Mouse (Mus musculus) spleen, postnatal 36 days (tissue): ENCODE measurements around the gene Cep164.
"Not testable (repeated sequence)": the region's sequence is repeated elsewhere in the genome, so short reads cannot be mapped to it uniquely, and the experiment has no call there.

ENCODE experiments used
- DNase-seq, 2 experiments: peaks; one replicate each; pipeline ENCODE4 v3.0.0; 2022; ENCODE audit warnings: low spot score in 2 of 2, mixed read lengths in 1 of 2

Cep164 gene

GRCm38 (mm10) chr9:45788405-45788804 is 40.1 kb downstream of the Cep164 start:
- DNase-seq, result peak in 1 of 2 experiments; percentile 13

GRCm38 (mm10) chr9:45787547-45787946 is 40.9 kb downstream of the Cep164 start:
- peak in 1 of 2 experiments; percentile 27 for DNase-seq

DNA sequence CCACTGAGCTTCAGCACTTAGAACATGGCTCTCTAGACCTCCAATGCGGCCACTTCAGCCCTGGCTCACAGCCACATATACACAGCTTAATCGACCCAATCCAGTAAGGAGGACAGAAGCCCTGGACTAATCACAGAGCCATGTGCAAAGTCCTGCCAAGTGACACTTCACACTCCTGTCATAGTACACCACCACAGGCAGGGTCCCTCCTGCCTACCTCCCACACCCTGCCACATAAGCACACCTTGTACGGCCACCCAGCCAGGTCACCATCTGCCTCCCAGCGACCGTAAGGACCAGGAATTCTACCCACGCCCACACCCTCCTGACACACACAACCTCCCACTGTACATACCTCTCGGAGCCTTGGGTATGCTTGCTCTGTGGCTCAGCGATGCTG is 41.4 kb downstream of the Cep164 start:
- peak in 1 of 2 experiments; percentile 28 for DNase-seq

GRCm38 (mm10) chr9:45783249-45784069 is 45.0 kb downstream of the Cep164 start:
- DNase-seq, result no peak

- no peak for DNase-seq
These were observed 49.3 kb downstream of the Cep164 start for GRCm38 (mm10) chr9:45779201-45779600.

GRCm38 (mm10) chr9:45776176-45776575 is 52.3 kb downstream of the Cep164 start:
- not testable (repeated sequence) for DNase-seq

- no peak for DNase-seq
These were observed 54.4 kb downstream of the Cep164 start for GRCm38 (mm10) chr9:45774088-45774487.

- no peak for DNase-seq
These were observed 58.9 kb downstream of the Cep164 start for GRCm38 (mm10) chr9:45769596-45769995.

- DNase-seq, result no peak
These were observed 60.1 kb downstream of the Cep164 start for GRCm38 (mm10) chr9:45768421-45768820.

- no peak for DNase-seq
These were observed 61.3 kb downstream of the Cep164 start for GRCm38 (mm10) chr9:45767155-45767554.

DNA sequence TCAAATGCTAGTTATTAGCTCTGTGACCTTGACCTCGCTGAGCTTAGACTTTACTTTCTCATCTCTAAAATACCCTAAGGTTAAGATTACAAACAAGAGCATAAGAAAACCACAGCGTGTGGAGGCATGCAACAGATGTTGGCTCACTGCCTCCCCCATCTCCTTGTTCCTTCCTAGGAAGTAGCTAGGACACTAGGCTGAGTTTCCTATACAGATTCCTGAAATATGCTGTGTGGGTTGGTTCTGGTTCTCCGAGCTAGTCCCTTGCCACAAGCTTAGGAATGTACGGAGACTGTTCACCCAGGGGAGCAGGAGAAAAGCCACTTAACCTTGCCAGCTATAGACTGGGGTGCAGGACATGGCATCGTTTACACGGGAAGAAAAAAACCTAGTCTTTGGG is 62.3 kb downstream of the Cep164 start:
- DNase-seq, result no peak

DNA sequence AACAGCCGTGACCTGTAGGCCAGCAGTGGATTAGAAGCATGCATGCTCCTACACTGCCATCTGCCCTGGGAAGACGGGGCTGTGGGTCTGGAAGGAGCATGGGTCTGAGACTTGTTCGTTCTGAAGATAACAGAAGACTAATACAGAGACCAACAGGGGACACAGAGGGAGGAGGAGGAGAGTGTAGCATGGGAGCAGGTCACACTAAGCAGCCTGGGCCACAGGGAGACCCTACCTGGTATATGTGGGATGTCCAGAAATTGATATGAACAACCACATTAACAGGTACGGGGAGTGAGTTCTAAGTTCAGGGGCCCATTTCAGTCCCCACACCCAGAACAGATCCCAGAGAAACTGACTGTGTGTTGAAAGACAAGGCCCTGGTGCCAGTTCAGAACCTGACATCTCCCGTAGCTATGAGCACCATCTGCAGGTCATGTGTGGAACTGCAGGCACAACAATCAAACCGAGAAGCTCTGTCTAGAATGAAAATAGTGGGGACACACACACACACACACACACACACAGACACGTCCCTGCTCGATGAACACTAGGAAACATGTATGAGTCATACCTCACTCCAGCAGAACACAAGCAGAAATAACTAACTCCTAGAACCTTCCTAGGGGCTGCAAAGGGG is 73.9 kb downstream of the Cep164 start:
- DNase-seq, result peak in 1 of 2 experiments; percentile 14

DNA sequence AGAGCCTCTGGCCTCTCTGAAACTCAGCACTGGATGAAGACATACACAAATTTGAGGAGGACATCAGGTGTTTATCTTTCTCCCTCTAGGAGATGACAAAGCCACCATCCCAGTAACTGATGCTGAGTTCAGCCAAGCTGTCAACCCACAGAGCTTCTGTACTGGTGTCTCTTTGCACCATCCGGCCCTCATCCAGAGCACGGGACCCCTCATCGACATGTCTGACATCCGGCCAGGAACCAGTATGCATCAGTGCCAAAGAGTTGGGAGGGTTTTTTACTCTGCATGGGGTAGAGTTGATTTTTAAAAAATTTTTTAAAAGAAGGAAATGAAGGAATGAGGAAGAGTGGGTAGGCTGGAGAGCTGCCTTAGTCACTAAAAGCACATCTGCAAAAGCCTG is 78.6 kb downstream of the Cep164 start:
- DNase-seq, result no peak

- no peak for DNase-seq
These were observed 83.0 kb downstream of the Cep164 start for GRCm38 (mm10) chr9:45745451-45745850.

DNA sequence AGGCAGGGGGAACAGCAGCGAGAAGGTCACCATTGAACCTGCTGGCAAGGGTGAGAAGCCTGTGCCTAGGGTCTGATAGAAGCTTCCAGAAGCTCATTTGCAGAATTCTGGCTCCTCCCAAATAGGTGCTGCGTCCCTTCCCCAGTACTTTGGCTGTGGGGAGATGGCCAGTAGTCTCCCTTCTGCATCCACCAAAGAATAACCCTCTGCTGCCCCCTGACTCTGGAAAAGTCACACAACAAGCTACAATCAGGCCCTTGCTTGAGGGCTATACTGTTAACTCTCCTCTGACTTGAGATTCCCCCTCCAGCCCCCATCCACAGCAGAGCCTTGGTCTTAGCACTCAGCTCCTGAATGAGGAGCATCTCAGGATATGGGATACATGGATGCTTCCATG is 87.9 kb downstream of the Cep164 start:
- no peak for DNase-seq

- DNase-seq, result no peak
These were observed 88.5 kb downstream of the Cep164 start for GRCm38 (mm10) chr9:45739702-45740583.

- DNase-seq, result no peak
These were observed 89.3 kb downstream of the Cep164 start for GRCm38 (mm10) chr9:45739001-45739701.

- no peak for DNase-seq
These were observed 95.2 kb downstream of the Cep164 start for GRCm38 (mm10) chr9:45733246-45733645.

- no peak for DNase-seq
These were observed 96.6 kb downstream of the Cep164 start for GRCm38 (mm10) chr9:45731851-45732250.

DNA sequence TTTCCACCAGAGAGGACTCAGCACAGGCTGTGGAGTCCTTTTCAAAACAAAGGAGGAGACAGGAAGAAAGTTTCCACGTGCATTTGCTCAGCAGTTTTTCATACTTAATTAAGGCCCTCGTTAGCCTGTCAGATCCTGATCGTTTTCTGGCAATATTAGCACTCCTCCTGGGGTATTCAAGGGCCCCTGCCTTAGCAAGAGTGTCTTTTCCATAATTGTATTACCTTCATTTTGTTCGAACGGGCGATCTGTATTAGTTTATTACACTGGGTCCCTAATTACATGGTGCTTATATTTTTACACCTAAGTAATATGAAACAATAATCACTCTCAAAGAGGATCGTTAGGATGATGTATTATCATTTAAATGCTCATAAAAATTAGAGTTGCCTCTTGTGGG is 108.5 kb downstream of the Cep164 start:
- no peak for DNase-seq
